Mouse (Mus musculus): ENCODE measurements at regions not wholly inside any gene's neighbourhood (a gene's known extent, or its start where the extent isn't known, plus 50 kb on each side); places are given as distances from the start of the nearest gene placed in this dataset.

GRCm38 (mm10) chr17:4639531-4639930 is 354.6 kb upstream of the Arid1b start:
- no peak for DNase-seq (ENCODE audit: extremely low spot score in 1 of 2, low spot score in 1 of 2)

GRCm38 (mm10) chr17:4640555-4640954 is 353.6 kb upstream of the Arid1b start:
- DNase-seq (ENCODE audit: extremely low spot score in 1 of 2, low spot score in 1 of 2) = no peak

GRCm38 (mm10) chr17:4641166-4641565 is 353.0 kb upstream of the Arid1b start:
- no peak for DNase-seq (ENCODE audit: extremely low spot score in 1 of 2, low spot score in 1 of 2)

- DNase-seq (ENCODE audit: extremely low spot score in 1 of 2, low spot score in 1 of 2) = no peak
Observed at GRCm38 (mm10) chr17:4642046-4642445, 352.1 kb upstream of the Arid1b start.

GRCm38 (mm10) chr17:4643343-4643742 is 350.8 kb upstream of the Arid1b start:
- DNase-seq (ENCODE audit: extremely low spot score in 1 of 2, low spot score in 1 of 2) = no peak

- DNase-seq (ENCODE audit: extremely low spot score in 1 of 2, low spot score in 1 of 2) = no peak
Observed at GRCm38 (mm10) chr17:4648603-4649002, 345.5 kb upstream of the Arid1b start.

GRCm38 (mm10) chr17:4654221-4654620 is 339.9 kb upstream of the Arid1b start:
- no peak for DNase-seq (ENCODE audit: extremely low spot score in 1 of 2, low spot score in 1 of 2)

- no peak for DNase-seq (ENCODE audit: extremely low spot score in 1 of 2, low spot score in 1 of 2)
Observed at GRCm38 (mm10) chr17:4661996-4662395, 332.1 kb upstream of the Arid1b start.

- no peak for DNase-seq (ENCODE audit: extremely low spot score in 1 of 2, low spot score in 1 of 2)
Observed at GRCm38 (mm10) chr17:4668511-4668910, 325.6 kb upstream of the Arid1b start.

- no peak for DNase-seq (ENCODE audit: extremely low spot score in 1 of 2, low spot score in 1 of 2)
Observed at GRCm38 (mm10) chr17:4673271-4673670, 320.9 kb upstream of the Arid1b start.

GRCm38 (mm10) chr17:4706421-4706820 is 287.7 kb upstream of the Arid1b start:
- DNase-seq (ENCODE audit: extremely low spot score in 1 of 2, low spot score in 1 of 2) = no peak

- DNase-seq (ENCODE audit: extremely low spot score in 1 of 2, low spot score in 1 of 2) = no peak
Observed at GRCm38 (mm10) chr17:4721061-4721460, 273.1 kb upstream of the Arid1b start.

- DNase-seq (ENCODE audit: extremely low spot score in 1 of 2, low spot score in 1 of 2) = no peak
Observed at GRCm38 (mm10) chr17:4724031-4724430, 270.1 kb upstream of the Arid1b start.

GRCm38 (mm10) chr17:4726331-4726741 is 267.8 kb upstream of the Arid1b start:
- DNase-seq (ENCODE audit: extremely low spot score in 1 of 2, low spot score in 1 of 2) = no peak

- no peak for DNase-seq (ENCODE audit: extremely low spot score in 1 of 2, low spot score in 1 of 2)
Observed at GRCm38 (mm10) chr17:4734412-4734881, 259.7 kb upstream of the Arid1b start.

- no peak for DNase-seq (ENCODE audit: extremely low spot score in 1 of 2, low spot score in 1 of 2)
Observed at GRCm38 (mm10) chr17:4735185-4735584, 258.9 kb upstream of the Arid1b start.

GRCm38 (mm10) chr17:4736689-4737088 is 257.4 kb upstream of the Arid1b start:
- no peak for DNase-seq (ENCODE audit: extremely low spot score in 1 of 2, low spot score in 1 of 2)

GRCm38 (mm10) chr17:4738717-4739485 is 255.2 kb upstream of the Arid1b start:
- DNase-seq (ENCODE audit: extremely low spot score in 1 of 2, low spot score in 1 of 2) = no peak

- peak in 1 of 2 experiments; percentile 28 for DNase-seq (ENCODE audit: extremely low spot score in 1 of 2, low spot score in 1 of 2)
Observed at GRCm38 (mm10) chr17:4740784-4741183, 253.3 kb upstream of the Arid1b start.

- DNase-seq (ENCODE audit: extremely low spot score in 1 of 2, low spot score in 1 of 2) = no peak
Observed at GRCm38 (mm10) chr17:4742314-4742713, 251.8 kb upstream of the Arid1b start.

GRCm38 (mm10) chr17:4762956-4763355 is 231.2 kb upstream of the Arid1b start:
- DNase-seq (ENCODE audit: extremely low spot score in 1 of 2, low spot score in 1 of 2) = no peak

GRCm38 (mm10) chr17:4765723-4766122 is 228.4 kb upstream of the Arid1b start:
- no peak for DNase-seq (ENCODE audit: extremely low spot score in 1 of 2, low spot score in 1 of 2)
